Mouse (Mus musculus): ENCODE data around the gene 4930470P17Rik. TPM values are rescaled to one million over a fixed set of nuclear protein-coding genes. Genes with fewer than 3 reads are reported as not detected.
"Not testable (repeated sequence)": the region's sequence is repeated elsewhere in the genome, so short reads cannot be mapped to it uniquely, and the experiment has no call there.

Gene 4930470P17Rik
- polyA plus RNA-seq, 1 experiment from 2014 or later: not detected

- Histone ChIP-seq H3K27ac (ENCODE audit: low read depth, low read length) (no peak overlapping the region), H3K4me1 (replicated peaks; ENCODE audit: control insufficient read depth, insufficient read depth, low read length) (no peaks in the 10 kb centered on the region), H3K36me3 (ENCODE audit: control insufficient read depth, insufficient read depth) (no peaks in the 10 kb centered on the region), H3K4me2 (replicated peaks; ENCODE audit: low read depth) (no peak overlapping the region), H3K27me3 (replicated peaks; ENCODE audit: control insufficient read depth, insufficient read depth, low read length) (no peaks in the 10 kb centered on the region), H3K9ac (ENCODE audit: low read depth, low read length) (no peak overlapping the region), H3K4me3 (ENCODE audit: low read depth, low read length) (no peak overlapping the region), H3K9me3 (ENCODE audit: control insufficient read depth) (no peaks in the 10 kb centered on the region)
- ATAC-seq: no peak
- WGBS: 81% methylated on average over 13 of the region's 13 CpGs
- no peak for TF ChIP-seq CTCF (IDR thresholded peaks at IDR 0.05; ENCODE audit: low read depth)
Measured at GRCm38 (mm10) chr2:170622985-170623384, 21.2 kb upstream of the 4930470P17Rik start.

DNA sequence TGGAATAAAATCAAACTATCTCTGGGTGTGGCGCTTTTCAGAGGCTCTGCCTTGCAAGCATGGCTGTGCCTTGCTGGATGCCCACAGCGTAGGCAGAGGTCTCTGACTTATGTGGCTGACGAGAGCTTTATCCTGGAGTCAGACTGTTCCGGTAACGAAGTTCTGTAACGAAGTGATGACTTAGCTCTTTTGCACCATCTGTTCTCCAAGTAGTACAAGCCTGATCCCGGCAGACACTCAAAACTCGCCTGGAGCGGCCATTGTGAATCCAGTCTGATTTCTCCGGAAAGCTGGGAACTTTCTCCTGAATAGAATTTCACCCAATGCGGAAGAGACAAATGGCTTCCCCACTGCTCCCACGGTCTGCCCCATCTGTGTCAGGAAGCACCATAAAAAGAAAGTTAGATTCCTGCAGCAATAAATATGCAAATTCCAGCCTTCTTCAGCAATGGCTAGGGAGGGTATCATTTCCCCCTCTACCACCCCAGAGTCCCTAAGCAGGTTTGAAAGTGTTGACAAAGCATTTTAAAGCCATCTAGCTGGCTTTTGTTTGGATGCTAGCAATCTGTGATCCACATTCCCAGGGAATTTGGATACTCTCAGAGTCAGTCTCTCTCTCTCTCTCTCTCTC, 17.2 kb upstream of the 4930470P17Rik start:
- Histone ChIP-seq H3K9me3 (ENCODE audit: control insufficient read depth) (no peaks in the 10 kb centered on the region), H3K9ac (ENCODE audit: low read depth, low read length) (no peak overlapping the region), H3K27ac (ENCODE audit: low read depth, low read length) (no peak overlapping the region), H3K36me3 (ENCODE audit: control insufficient read depth, insufficient read depth) (no peaks in the 10 kb centered on the region), H3K4me2 (replicated peaks; ENCODE audit: low read depth) (no peak overlapping the region), H3K4me1 (replicated peaks; ENCODE audit: control insufficient read depth, insufficient read depth, low read length) (no peaks in the 10 kb centered on the region), H3K4me3 (ENCODE audit: low read depth, low read length) (no peak overlapping the region), H3K27me3 (replicated peaks; ENCODE audit: control insufficient read depth, insufficient read depth, low read length) (no peaks in the 10 kb centered on the region)
- WGBS: 73% methylated on average over 12 of the region's 12 CpGs
- TF ChIP-seq CTCF (IDR thresholded peaks at IDR 0.05; ENCODE audit: low read depth): no peak
- no peak for ATAC-seq

GRCm38 (mm10) chr2:170611794-170612193, 10.0 kb upstream of the 4930470P17Rik start:
- not testable (repeated sequence) for H3K4me2 ChIP-seq (replicated peaks; ENCODE audit: low read depth); H3K9ac ChIP-seq (ENCODE audit: low read depth, low read length); H3K27me3 ChIP-seq (replicated peaks; ENCODE audit: control insufficient read depth, insufficient read depth, low read length); ATAC-seq; H3K27ac ChIP-seq (ENCODE audit: low read depth, low read length); H3K4me3 ChIP-seq (ENCODE audit: low read depth, low read length); H3K4me1 ChIP-seq (replicated peaks; ENCODE audit: control insufficient read depth, insufficient read depth, low read length); H3K9me3 ChIP-seq (ENCODE audit: control insufficient read depth); H3K36me3 ChIP-seq (ENCODE audit: control insufficient read depth, insufficient read depth)
- TF ChIP-seq CTCF (IDR thresholded peaks at IDR 0.05; ENCODE audit: low read depth): peak; percentile 8; the same call in 1 of the 2 replicates
- WGBS: 77% methylated on average over 5 of the region's 5 CpGs

GRCm38 (mm10) chr2:170601171-170601570, 646 bp downstream of the 4930470P17Rik start:
- ATAC-seq: no peak
- H3K4me1 ChIP-seq (replicated peaks; ENCODE audit: control insufficient read depth, insufficient read depth, low read length): no peaks in the 10 kb centered on the region
- no peaks in the 10 kb centered on the region for H3K36me3 ChIP-seq (ENCODE audit: control insufficient read depth, insufficient read depth)
- H3K27ac ChIP-seq (ENCODE audit: low read depth, low read length): no peak overlapping the region
- no peak overlapping the region for H3K4me2 ChIP-seq (replicated peaks; ENCODE audit: low read depth)
- H3K27me3 ChIP-seq (replicated peaks; ENCODE audit: control insufficient read depth, insufficient read depth, low read length): no peaks in the 10 kb centered on the region
- H3K9me3 ChIP-seq (ENCODE audit: control insufficient read depth): no peaks in the 10 kb centered on the region
- H3K4me3 ChIP-seq (ENCODE audit: low read depth, low read length): no peak overlapping the region
- no peak overlapping the region for H3K9ac ChIP-seq (ENCODE audit: low read depth, low read length)
- 76% methylated on average over 5 of the region's 5 CpGs for WGBS
- no peak for TF ChIP-seq CTCF (IDR thresholded peaks at IDR 0.05; ENCODE audit: low read depth)

DNA sequence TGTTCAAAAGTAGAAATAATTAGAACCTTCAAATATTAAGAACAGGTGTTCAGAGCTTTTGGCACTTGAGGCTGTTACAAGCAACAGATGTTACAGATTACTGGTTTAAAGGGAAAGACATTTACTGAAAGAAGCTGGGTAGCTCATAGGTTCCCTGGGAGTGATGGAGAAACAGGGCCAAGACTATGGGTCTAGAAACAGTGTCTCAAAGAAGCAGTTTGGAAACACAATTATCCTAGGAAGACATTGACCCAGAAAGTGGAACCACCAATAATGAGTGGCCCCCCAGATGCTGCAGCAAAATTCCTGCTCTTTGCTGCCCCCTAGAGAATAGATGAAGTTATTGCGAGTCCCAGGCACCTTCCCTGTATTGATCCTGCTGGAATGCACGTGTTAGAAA, 4.2 kb downstream of the 4930470P17Rik start:
- Histone ChIP-seq H3K27me3 (replicated peaks; ENCODE audit: control insufficient read depth, insufficient read depth, low read length) (no peaks in the 10 kb centered on the region), H3K36me3 (ENCODE audit: control insufficient read depth, insufficient read depth) (no peaks in the 10 kb centered on the region), H3K9ac (ENCODE audit: low read depth, low read length) (no peak overlapping the region), H3K4me2 (replicated peaks; ENCODE audit: low read depth) (no peak overlapping the region), H3K4me1 (replicated peaks; ENCODE audit: control insufficient read depth, insufficient read depth, low read length) (no peaks in the 10 kb centered on the region), H3K27ac (ENCODE audit: low read depth, low read length) (no peak overlapping the region), H3K4me3 (ENCODE audit: low read depth, low read length) (no peak overlapping the region), H3K9me3 (ENCODE audit: control insufficient read depth) (no peaks in the 10 kb centered on the region)
- TF ChIP-seq CTCF (IDR thresholded peaks at IDR 0.05; ENCODE audit: low read depth): peak; percentile 61
- WGBS: 11% methylated on average over 2 of the region's 2 CpGs
- ATAC-seq: no peak

DNA sequence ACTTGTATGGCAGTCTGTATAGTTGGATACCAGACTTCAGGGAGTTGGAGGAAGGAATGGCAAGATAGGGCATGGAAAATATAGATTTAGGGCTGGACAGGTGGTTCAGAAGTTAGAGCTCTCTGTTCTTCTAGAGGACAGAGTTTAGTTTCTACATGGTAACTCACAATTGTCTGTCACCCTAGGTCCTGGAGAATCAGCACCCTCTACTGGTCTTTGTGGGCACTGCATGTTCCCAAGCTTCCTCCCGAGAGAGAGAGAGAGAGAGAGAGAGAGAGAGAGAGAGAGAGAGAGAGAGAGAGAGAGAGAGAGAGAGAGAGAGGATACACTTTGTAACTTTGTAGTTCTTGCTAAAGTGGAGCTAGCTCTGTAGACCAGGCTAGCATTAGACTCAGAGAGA, 5.1 kb downstream of the 4930470P17Rik start:
- Histone ChIP-seq H3K27ac (ENCODE audit: low read depth, low read length) (no peak overlapping the region), H3K9me3 (ENCODE audit: control insufficient read depth) (no peaks in the 10 kb centered on the region), H3K36me3 (ENCODE audit: control insufficient read depth, insufficient read depth) (no peaks in the 10 kb centered on the region), H3K27me3 (replicated peaks; ENCODE audit: control insufficient read depth, insufficient read depth, low read length) (no peaks in the 10 kb centered on the region), H3K9ac (ENCODE audit: low read depth, low read length) (no peak overlapping the region), H3K4me1 (replicated peaks; ENCODE audit: control insufficient read depth, insufficient read depth, low read length) (no peaks in the 10 kb centered on the region), H3K4me3 (ENCODE audit: low read depth, low read length) (no peak overlapping the region), H3K4me2 (replicated peaks; ENCODE audit: low read depth) (no peak overlapping the region)
- 13% methylated on average over 1 of the region's 1 CpGs for WGBS
- no peak for ATAC-seq
- TF ChIP-seq CTCF (IDR thresholded peaks at IDR 0.05; ENCODE audit: low read depth): peak; percentile 72

- H3K27me3 ChIP-seq (replicated peaks; ENCODE audit: control insufficient read depth, insufficient read depth, low read length): no peaks in the 10 kb centered on the region
- H3K27ac ChIP-seq (ENCODE audit: low read depth, low read length): no peak overlapping the region
- no peaks in the 10 kb centered on the region for H3K9me3 ChIP-seq (ENCODE audit: control insufficient read depth)
- no peak overlapping the region for H3K9ac ChIP-seq (ENCODE audit: low read depth, low read length)
- no peak overlapping the region for H3K4me3 ChIP-seq (ENCODE audit: low read depth, low read length)
- no peak for ATAC-seq
- H3K4me2 ChIP-seq (replicated peaks; ENCODE audit: low read depth): no peak overlapping the region
- TF ChIP-seq CTCF (IDR thresholded peaks at IDR 0.05; ENCODE audit: low read depth): no peak
- no peaks in the 10 kb centered on the region for H3K4me1 ChIP-seq (replicated peaks; ENCODE audit: control insufficient read depth, insufficient read depth, low read length)
- WGBS: 82% methylated on average over 6 of the region's 6 CpGs
- no peaks in the 10 kb centered on the region for H3K36me3 ChIP-seq (ENCODE audit: control insufficient read depth, insufficient read depth)
Measured at GRCm38 (mm10) chr2:170592161-170592560, 9.7 kb downstream of the 4930470P17Rik start.
